Mouse (Mus musculus) fibroblast of lung, adult 2 months (primary cell): ENCODE results near the gene Smyd3.

Source experiments
- DNase-seq: peaks from one replicate; pipeline ENCODE4 v3.0.0-alpha.2; 2011; ENCODE audit warnings: low read depth

Gene Smyd3

DNA sequence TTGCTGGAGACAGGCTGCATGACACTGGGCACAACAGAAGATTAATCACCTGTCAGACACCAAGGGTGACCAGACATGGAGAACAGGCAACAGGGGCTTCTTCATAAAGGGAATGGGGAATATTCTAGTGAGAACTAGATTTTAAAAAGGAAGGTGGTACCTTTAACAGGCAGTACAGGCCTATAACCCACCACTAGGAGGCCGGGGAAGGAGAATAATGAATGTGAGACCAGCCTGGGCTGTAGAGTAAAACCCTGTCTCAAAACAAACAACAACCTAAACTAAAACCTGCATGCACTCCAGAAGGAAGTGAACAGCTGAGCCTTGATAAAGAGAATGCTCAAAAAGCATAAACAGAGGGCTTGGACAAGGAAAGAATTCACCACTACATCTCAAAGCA is 297.6 kb downstream of the Smyd3 start:
- DNase-seq: no peak

DNA sequence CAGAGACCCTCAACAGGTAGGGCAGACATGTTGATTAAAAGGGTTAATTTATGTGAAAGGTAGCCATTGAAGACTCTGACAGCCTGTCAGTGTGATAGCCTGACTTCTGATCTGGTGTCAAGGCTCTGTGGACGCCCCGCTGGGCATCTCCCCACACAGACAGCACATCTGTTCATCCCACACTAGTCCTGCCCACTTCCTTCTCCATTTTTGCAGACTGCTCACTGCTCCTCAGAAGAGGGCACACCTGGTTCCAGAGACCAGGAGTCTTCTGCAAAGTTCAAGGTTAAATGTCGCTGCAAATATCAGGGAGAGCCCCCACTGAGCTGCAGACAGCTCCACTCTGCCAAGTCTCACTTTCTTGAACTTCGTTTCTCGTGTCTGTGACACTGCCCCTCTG is 299.8 kb downstream of the Smyd3 start:
- no peak for DNase-seq

DNA sequence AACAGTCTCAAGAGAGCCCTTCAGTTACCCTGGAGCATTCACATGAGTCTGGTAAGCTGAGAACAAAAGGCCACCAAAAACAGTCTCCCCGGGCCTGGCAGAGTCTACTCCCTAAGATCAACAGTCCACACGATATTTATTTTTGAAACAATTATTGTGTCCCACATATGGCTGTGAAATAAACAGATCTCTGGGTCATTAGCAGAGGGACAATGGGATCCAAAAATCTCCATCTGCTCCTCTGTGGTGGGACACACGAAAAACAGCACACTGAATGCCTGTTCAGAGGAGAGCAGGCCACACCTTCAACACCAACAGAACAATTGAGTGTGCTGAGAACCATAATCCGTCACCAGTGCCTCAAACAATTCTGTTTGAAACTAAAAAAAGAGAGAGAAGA is 300.8 kb downstream of the Smyd3 start:
- no peak for DNase-seq

GRCm38 (mm10) chr1:179213381-179213780 is 304.5 kb downstream of the Smyd3 start:
- DNase-seq: no peak

DNA sequence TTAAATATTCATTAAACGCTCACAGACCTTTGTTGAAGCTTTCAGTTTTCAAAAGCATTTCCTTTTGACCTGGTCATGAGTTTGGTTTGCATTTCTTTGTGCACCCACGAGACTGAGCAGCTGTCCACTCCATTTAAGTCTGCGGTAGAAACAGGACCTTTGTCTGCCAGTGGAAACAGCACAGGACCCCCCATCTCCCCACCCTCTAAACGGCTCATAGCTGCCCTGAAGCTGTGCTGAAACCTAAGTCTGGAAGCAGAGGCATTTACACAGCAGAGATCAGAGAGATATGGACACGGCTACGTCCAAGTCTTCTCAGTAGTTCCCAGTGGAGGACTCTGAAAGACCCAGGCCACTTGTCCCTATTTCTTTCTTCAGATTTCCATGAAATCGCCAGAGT is 305.5 kb downstream of the Smyd3 start:
- no peak for DNase-seq

GRCm38 (mm10) chr1:179211313-179211712 is 306.5 kb downstream of the Smyd3 start:
- DNase-seq: no peak

- no peak for DNase-seq
Measured at GRCm38 (mm10) chr1:179207846-179208595, 309.8 kb downstream of the Smyd3 start.

GRCm38 (mm10) chr1:179207180-179207741 is 310.6 kb downstream of the Smyd3 start:
- DNase-seq: no peak

GRCm38 (mm10) chr1:179198517-179199200 is 319.2 kb downstream of the Smyd3 start:
- no peak for DNase-seq

DNA sequence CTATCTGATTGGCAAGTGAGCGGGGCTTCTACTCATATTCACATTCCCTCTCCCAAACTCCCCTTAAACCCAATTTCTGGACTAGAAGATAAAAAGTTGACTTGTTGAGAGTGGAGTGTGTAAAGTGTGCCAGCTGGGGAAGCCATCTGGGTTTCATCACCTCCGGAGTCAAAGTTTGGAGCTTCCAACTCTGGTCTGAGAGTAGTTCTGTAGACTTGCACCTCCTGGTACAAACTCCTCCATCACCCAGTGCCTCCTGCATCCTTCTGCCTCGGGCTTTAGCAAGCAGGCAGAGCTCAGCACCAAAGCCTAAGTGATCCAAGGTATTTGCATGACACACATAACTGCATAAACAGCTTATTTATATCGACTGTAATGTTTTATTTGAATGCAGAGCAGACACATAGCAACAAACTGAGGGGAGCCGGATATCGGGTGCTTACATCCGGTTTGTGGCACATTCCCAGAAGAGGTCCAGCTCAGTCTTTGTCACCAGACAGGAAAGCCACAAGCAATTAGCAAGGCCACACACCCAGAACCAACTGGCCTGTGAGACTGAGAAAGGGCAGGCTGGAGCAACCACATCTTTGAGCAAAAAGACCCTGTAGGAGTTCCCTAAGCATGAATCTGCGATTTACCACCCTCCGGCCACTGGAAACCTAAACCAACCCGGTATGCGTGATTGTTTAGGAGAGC is 319.9 kb downstream of the Smyd3 start:
- DNase-seq: no peak

DNA sequence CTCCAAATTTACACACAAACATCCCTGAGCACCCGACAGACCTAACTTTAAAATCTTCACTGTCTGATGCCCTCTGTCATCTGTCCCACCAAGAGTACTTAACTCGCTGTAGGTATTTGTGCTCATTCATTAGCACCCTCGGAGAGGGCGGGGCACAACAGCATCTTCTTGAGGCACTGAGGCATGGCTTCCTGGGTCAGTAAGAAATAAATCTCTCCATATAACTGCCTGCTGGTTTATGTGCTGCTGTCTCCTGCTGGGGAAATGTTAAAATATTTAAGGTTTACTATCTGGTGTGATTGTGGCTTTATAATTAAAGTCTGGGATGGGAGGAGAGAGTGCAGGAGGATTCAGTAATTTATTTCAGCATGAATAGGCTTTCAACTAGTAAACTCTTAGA is 320.7 kb downstream of the Smyd3 start:
- DNase-seq: no peak

DNA sequence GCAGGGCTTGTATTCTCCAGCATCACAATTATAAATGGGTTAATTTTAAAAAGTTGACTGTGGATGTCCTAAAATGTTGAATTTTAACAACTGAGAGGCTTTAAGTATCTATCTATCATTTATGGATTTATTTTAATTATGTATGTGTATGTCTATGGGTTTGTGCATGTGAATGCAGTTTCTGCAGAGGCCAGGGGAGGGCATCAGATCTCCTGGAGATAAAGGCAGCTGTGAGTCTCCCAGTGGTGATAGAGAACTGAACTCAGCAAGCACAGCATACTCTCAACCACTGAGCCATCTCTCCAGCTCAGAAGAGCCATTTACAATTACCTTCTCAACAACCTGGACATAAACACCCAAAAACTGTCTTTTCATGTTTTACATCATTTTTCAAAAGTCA is 321.4 kb downstream of the Smyd3 start:
- no peak for DNase-seq

- no peak for DNase-seq
Measured at GRCm38 (mm10) chr1:179192781-179193180, 325.1 kb downstream of the Smyd3 start.

DNA sequence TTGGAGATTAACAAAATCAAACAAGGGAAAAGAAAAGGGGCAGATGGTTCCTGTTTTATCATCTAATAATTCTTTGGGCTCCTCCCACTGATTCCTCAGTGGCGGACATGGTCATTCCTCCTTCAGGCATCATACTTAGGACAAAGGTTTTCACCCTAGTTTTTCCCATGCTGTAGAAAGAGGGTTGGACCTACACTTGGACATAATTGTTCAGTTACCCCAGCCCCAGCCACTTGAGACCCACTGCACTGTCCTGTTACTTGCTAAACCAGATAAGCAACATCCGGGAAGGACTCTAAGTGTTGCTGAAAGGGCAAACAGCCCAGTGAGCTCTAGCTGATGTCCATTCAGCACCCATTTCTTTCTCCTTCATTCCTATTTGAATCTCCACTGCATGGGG is 327.0 kb downstream of the Smyd3 start:
- DNase-seq: no peak

DNA sequence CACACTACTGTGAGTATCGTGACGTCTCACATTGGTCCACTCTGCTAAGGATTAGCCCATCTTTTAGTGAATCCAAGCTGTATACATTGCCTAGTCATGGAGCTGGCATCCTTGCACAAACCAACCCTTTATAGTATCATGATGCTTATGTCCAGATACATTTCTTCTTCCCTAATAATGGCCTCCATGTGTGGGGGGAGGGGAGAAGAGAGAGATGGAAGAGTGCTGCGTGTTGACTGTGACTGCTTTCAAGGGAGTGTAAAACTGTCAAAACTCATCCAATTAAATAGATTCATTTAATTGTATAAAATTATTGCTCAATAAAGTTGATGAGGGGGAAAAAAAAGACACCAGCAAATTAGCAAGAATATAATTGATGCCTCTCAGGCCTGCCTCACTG is 330.7 kb downstream of the Smyd3 start:
- DNase-seq: no peak

DNA sequence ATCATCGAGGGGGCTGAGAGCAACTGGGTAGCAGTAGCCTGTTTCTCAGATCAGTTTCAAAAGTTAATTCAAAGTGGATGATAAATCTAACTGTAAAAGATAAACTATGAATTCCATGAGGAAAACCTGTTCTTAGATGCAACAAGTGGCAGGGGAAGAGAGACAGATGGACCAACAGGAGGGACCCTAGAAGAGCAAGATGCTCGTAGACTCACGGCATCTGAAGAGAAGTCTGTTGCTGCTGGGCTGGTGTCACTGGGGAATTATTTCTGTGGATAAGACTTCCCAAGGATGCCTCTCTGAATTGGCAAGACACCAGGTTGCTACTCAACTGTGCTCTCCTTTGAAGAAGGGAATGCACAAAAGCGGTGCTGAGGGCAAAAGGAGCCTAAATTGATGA is 333.2 kb downstream of the Smyd3 start:
- DNase-seq: no peak

- DNase-seq: no peak
Measured at GRCm38 (mm10) chr1:179183499-179183898, 334.3 kb downstream of the Smyd3 start.

DNA sequence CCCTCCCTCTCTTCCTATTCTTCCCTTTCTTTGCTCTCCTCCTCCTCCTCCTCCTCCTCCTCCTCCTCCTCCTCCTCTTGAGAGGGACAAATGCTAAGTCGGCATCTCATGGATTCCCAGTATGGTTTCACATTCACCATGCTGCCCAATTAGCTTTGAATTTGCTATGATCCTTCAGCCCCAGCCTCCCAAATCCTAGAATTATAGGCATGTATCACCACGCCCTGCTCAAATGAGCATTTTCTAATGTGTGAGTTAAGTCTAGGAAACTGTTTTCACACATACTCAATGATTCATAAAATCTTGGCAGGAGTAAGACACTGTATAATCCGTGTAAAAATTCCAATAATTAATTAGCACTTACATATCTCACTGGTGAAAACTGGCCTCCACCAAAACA is 337.3 kb downstream of the Smyd3 start:
- no peak for DNase-seq

GRCm38 (mm10) chr1:179176861-179177658 is 340.8 kb downstream of the Smyd3 start:
- no peak for DNase-seq

DNA sequence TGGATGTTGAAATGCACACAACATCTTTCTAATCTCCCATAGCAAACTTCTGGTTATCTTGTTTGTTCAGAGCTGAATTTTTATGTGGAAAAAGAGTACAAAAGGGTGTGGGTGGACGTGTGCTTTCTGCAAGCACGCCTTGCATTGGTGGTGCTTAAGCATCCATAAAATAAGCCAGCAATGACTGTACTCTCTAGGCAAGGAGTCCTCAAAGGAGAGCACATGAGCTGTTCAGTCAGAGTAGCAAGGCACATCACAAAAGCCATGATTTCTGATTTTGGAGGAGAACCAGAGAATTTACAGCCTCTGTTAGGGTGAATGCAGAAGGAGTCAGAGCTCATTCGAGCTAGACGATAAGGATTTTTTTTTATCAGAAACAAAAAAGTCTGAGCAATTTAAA is 343.6 kb downstream of the Smyd3 start:
- no peak for DNase-seq

DNA sequence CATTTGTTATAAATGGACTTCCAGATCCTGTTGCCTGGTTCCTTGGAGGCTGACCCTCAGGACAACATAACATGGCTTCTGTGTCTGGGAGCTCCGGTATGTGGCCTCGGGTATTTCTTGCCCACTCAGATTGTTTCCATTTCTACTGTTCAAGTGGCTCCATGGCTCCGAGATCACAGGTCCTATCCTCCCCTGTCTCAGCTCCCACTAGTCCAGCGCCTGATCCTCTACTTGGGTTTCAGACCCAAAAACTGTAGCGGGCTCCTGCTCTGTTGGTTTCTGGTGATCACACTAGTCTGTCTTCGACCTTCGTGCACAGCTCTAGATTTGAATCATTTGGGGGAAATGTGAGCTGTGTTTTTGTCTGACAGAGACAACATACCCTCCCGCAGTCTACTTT is 347.3 kb downstream of the Smyd3 start:
- no peak for DNase-seq

DNA sequence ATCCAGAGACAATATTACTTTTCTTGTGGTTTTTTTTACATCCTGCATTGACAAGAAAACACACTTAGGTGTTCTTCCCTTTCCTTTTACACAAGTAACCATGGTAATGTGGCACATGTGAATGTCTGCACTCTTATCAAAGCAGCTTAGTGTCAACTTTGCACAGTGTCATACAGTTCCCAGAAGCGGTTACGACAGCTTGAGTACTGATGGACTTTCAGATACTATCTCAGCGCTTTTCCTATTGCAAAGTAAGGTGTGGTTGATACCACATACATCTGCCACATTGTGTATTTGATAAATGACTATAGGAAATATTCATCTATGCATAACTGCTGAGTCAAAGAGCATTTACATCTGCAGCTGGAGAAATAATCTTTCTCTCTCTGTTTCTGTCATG is 348.1 kb downstream of the Smyd3 start:
- DNase-seq: no peak
